Mouse (Mus musculus): ENCODE data around the gene Mctp1. TPM values are rescaled to one million over a fixed set of nuclear protein-coding genes. Genes with fewer than 3 reads are reported as not detected.
"Not testable (repeated sequence)": the region's sequence is repeated elsewhere in the genome, so short reads cannot be mapped to it uniquely, and the experiment has no call there.

The Mctp1 gene
- polyA plus RNA-seq, 1 experiment from 2014 or later, result 1.8 TPM

- no peak overlapping the region for H3K9ac ChIP-seq
- H3K4me2 ChIP-seq, result no peak overlapping the region
- no peaks in the 10 kb centered on the region for H3K36me3 ChIP-seq
- no peaks in the 10 kb centered on the region for H3K4me1 ChIP-seq
- WGBS, result 88% methylated on average over 1 of the region's 1 CpGs
- H3K4me3 ChIP-seq, result no peak overlapping the region
- ATAC-seq (ENCODE audit: insufficient number of reproducible peaks, low FRiP score, low TSS enrichment, low read depth), result no peak
- H3K27ac ChIP-seq, result no peak overlapping the region
- no peaks in the 10 kb centered on the region for H3K27me3 ChIP-seq
- H3K9me3 ChIP-seq, result no peaks in the 10 kb centered on the region
Measured at GRCm38 (mm10) chr13:76421075-76421474, 36.7 kb downstream of the Mctp1 start.

- Histone ChIP-seq H3K4me1 (no peaks in the 10 kb centered on the region), H3K27ac (no peak overlapping the region), H3K4me3 (no peak overlapping the region), H3K9ac (no peak overlapping the region), H3K4me2 (no peak overlapping the region), H3K27me3 (no peaks in the 10 kb centered on the region), H3K9me3 (no peaks in the 10 kb centered on the region), H3K36me3 (no peaks in the 10 kb centered on the region)
- WGBS, result 78% methylated on average over 5 of the region's 5 CpGs
- no peak for ATAC-seq (ENCODE audit: insufficient number of reproducible peaks, low FRiP score, low TSS enrichment, low read depth)
Measured at GRCm38 (mm10) chr13:76422124-76422523, 37.8 kb downstream of the Mctp1 start.

- WGBS, result 71% methylated on average over 6 of the region's 6 CpGs
Measured at GRCm38 (mm10) chr13:76429456-76429855, 45.1 kb downstream of the Mctp1 start.

DNA sequence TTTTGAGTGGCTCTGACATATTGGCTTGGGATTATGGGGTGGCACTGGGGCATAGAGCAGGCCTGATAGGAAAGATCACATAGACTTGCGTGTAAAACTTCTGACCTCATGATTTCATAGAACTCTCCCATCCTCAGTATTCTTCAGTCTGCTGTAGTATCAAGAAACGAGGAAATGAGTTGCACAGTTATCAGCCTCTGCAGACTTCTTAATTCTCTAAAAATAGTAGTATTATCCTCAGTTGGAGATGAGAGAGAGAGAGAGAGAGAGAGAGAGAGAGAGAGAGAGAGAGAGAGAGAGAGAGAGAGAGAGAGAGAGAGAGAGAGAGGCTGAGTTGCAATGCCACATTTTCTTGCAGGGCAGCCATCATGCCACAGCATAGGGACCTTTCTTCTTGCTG, 45.6 kb downstream of the Mctp1 start:
- H3K4me1 ChIP-seq, result no peaks in the 10 kb centered on the region
- no peak for ATAC-seq (ENCODE audit: insufficient number of reproducible peaks, low FRiP score, low TSS enrichment, low read depth)
- H3K4me3 ChIP-seq, result no peak overlapping the region
- 76% methylated on average over 2 of the region's 2 CpGs for WGBS
- no peaks in the 10 kb centered on the region for H3K27me3 ChIP-seq
- no peaks in the 10 kb centered on the region for H3K36me3 ChIP-seq
- H3K9me3 ChIP-seq, result no peaks in the 10 kb centered on the region
- no peak overlapping the region for H3K27ac ChIP-seq
- H3K9ac ChIP-seq, result no peak overlapping the region
- no peak overlapping the region for H3K4me2 ChIP-seq

More at GRCm38 (mm10) chr13:76429456-76429855, 45.1 kb downstream of the Mctp1 start:
- H3K27ac ChIP-seq, result no peak overlapping the region
- no peak overlapping the region for H3K9ac ChIP-seq
- no peaks in the 10 kb centered on the region for H3K27me3 ChIP-seq
- no peak overlapping the region for H3K4me2 ChIP-seq
- H3K9me3 ChIP-seq, result no peaks in the 10 kb centered on the region
- ATAC-seq (ENCODE audit: insufficient number of reproducible peaks, low FRiP score, low TSS enrichment, low read depth), result no peak
- H3K36me3 ChIP-seq, result no peaks in the 10 kb centered on the region
- no peaks in the 10 kb centered on the region for H3K4me1 ChIP-seq
- no peak overlapping the region for H3K4me3 ChIP-seq

DNA sequence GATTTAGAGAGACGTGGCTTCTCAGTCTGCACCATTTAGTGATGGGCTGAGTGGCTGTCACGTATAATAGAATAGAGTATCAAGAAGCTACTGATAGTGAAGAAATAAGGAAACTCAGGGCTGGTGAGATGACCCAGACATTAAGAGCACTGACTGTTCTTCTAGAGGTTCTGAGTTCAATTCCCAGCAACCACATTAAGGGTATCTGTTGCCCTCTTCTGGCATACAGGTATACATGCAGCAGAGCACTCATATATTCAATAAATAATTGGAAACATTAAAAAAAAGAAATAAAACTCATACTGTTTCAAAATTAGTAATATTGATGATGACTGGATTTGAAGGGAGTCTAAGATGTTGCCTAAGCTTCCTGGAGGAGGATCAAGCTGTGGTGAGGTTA, 47.6 kb downstream of the Mctp1 start:
- Histone ChIP-seq H3K27me3 (no peaks in the 10 kb centered on the region), H3K36me3 (no peaks in the 10 kb centered on the region), H3K27ac (no peak overlapping the region), H3K4me1 (no peaks in the 10 kb centered on the region), H3K4me2 (no peak overlapping the region), H3K9ac (no peak overlapping the region), H3K9me3 (no peaks in the 10 kb centered on the region), H3K4me3 (no peak overlapping the region)
- ATAC-seq (ENCODE audit: insufficient number of reproducible peaks, low FRiP score, low TSS enrichment, low read depth), result no peak
- 91% methylated on average over 2 of the region's 2 CpGs for WGBS

- Histone ChIP-seq H3K36me3 (no peaks in the 10 kb centered on the region), H3K4me1 (no peaks in the 10 kb centered on the region), H3K9ac (no peak overlapping the region), H3K9me3 (no peaks in the 10 kb centered on the region), H3K27me3 (no peaks in the 10 kb centered on the region), H3K27ac (no peak overlapping the region), H3K4me3 (no peak overlapping the region), H3K4me2 (no peak overlapping the region)
- ATAC-seq (ENCODE audit: insufficient number of reproducible peaks, low FRiP score, low TSS enrichment, low read depth), result no peak
- WGBS, result 74% methylated on average over 4 of the region's 4 CpGs
Measured at GRCm38 (mm10) chr13:76433438-76433837, 49.1 kb downstream of the Mctp1 start.

- H3K27me3 ChIP-seq, result no peaks in the 10 kb centered on the region
- no peak for ATAC-seq (ENCODE audit: insufficient number of reproducible peaks, low FRiP score, low TSS enrichment, low read depth)
- no peak overlapping the region for H3K27ac ChIP-seq
- H3K9ac ChIP-seq, result no peak overlapping the region
- no peak overlapping the region for H3K4me2 ChIP-seq
- H3K4me1 ChIP-seq, result no peaks in the 10 kb centered on the region
- H3K9me3 ChIP-seq, result no peaks in the 10 kb centered on the region
- H3K36me3 ChIP-seq, result no peaks in the 10 kb centered on the region
- no peak overlapping the region for H3K4me3 ChIP-seq
Measured at GRCm38 (mm10) chr13:76436426-76436825, 52.1 kb downstream of the Mctp1 start.

- no peak overlapping the region for H3K4me3 ChIP-seq
- ATAC-seq (ENCODE audit: insufficient number of reproducible peaks, low FRiP score, low TSS enrichment, low read depth), result no peak
- no peaks in the 10 kb centered on the region for H3K27me3 ChIP-seq
- no peak overlapping the region for H3K9ac ChIP-seq
- no peaks in the 10 kb centered on the region for H3K4me1 ChIP-seq
- no peak overlapping the region for H3K27ac ChIP-seq
- H3K9me3 ChIP-seq, result no peaks in the 10 kb centered on the region
- H3K36me3 ChIP-seq, result no peaks in the 10 kb centered on the region
- 97% methylated on average over 1 of the region's 1 CpGs for WGBS
- H3K4me2 ChIP-seq, result no peak overlapping the region
Measured at GRCm38 (mm10) chr13:76438765-76439164, 54.4 kb downstream of the Mctp1 start.

DNA sequence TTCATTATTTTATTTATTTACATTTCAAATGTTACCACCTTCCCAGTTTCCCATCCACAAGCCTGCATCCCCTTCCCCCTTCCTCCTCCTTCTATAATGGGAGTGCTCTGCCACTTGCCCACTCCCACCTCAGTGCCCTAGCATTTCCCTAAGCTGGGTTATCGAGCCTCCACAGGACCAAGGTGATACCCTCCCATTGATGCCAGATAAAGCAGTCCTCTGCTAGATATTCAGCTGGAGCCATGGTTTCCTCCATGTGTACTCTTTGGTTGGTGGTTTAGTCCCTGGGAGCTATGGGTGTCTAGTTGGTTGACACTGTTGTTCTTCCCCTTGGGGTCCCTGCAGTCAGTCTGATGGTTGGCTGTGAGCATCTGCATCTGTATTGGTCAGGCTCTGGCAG, 61.7 kb downstream of the Mctp1 start:
- no peak for ATAC-seq (ENCODE audit: insufficient number of reproducible peaks, low FRiP score, low TSS enrichment, low read depth)
- no peak overlapping the region for H3K4me2 ChIP-seq
- H3K9ac ChIP-seq, result no peak overlapping the region
- H3K4me3 ChIP-seq, result no peak overlapping the region
- WGBS, result 77% methylated on average over 1 of the region's 1 CpGs
- H3K27ac ChIP-seq, result no peak overlapping the region
- no peaks in the 10 kb centered on the region for H3K27me3 ChIP-seq
- H3K36me3 ChIP-seq, result no peaks in the 10 kb centered on the region
- no peaks in the 10 kb centered on the region for H3K9me3 ChIP-seq
- no peaks in the 10 kb centered on the region for H3K4me1 ChIP-seq

GRCm38 (mm10) chr13:76447528-76447927, 63.2 kb downstream of the Mctp1 start:
- Histone ChIP-seq H3K27ac (no peak overlapping the region), H3K4me3 (no peak overlapping the region), H3K27me3 (no peaks in the 10 kb centered on the region), H3K36me3 (no peaks in the 10 kb centered on the region), H3K9ac (no peak overlapping the region), H3K4me2 (no peak overlapping the region), H3K9me3 (no peaks in the 10 kb centered on the region), H3K4me1 (no peaks in the 10 kb centered on the region)
- no peak for ATAC-seq (ENCODE audit: insufficient number of reproducible peaks, low FRiP score, low TSS enrichment, low read depth)
- 83% methylated on average over 1 of the region's 1 CpGs for WGBS

- WGBS, result 66% methylated on average over 3 of the region's 3 CpGs
- H3K9ac ChIP-seq; H3K4me2 ChIP-seq; H3K27me3 ChIP-seq; H3K4me1 ChIP-seq; H3K36me3 ChIP-seq; H3K27ac ChIP-seq; ATAC-seq (ENCODE audit: insufficient number of reproducible peaks, low FRiP score, low TSS enrichment, low read depth); H3K9me3 ChIP-seq; H3K4me3 ChIP-seq: not testable (repeated sequence)
Measured at GRCm38 (mm10) chr13:76451526-76451925, 67.2 kb downstream of the Mctp1 start.

GRCm38 (mm10) chr13:76481601-76482000, 97.3 kb downstream of the Mctp1 start:
- Histone ChIP-seq H3K27ac (no peak overlapping the region), H3K4me2 (no peak overlapping the region), H3K4me3 (no peak overlapping the region), H3K27me3 (no peaks in the 10 kb centered on the region), H3K9me3 (no peaks in the 10 kb centered on the region), H3K4me1 (no peaks in the 10 kb centered on the region), H3K36me3 (no peaks in the 10 kb centered on the region), H3K9ac (no peak overlapping the region)
- ATAC-seq (ENCODE audit: insufficient number of reproducible peaks, low FRiP score, low TSS enrichment, low read depth), result no peak

DNA sequence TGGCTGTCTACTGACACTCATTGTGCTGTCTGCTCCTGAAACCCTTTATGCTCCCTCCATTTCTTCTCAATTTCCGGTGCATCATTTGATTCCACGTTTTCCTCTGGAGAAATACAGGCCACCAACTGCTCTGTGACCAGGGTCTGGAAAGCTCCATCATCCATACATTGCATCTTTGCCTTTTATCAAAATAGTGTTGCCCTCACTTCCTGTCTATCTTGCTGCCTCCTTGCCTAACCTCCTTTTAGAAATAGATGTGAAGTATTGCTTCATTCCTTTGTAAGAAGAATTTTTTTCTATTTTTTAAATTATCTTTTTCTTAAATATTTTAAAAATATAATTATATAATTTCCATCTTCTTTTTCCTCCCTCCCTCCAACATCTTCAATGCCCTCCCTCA, 98.7 kb downstream of the Mctp1 start:
- no peaks in the 10 kb centered on the region for H3K9me3 ChIP-seq
- no peak overlapping the region for H3K9ac ChIP-seq
- WGBS, result 66% methylated on average over 2 of the region's 2 CpGs
- no peaks in the 10 kb centered on the region for H3K36me3 ChIP-seq
- H3K27ac ChIP-seq, result no peak overlapping the region
- H3K4me3 ChIP-seq, result no peak overlapping the region
- no peaks in the 10 kb centered on the region for H3K4me1 ChIP-seq
- H3K4me2 ChIP-seq, result no peak overlapping the region
- ATAC-seq (ENCODE audit: insufficient number of reproducible peaks, low FRiP score, low TSS enrichment, low read depth), result no peak
- no peaks in the 10 kb centered on the region for H3K27me3 ChIP-seq

Measured in limb, embryonic 15.5 days (tissue).